Mouse (Mus musculus) kidney, adult 2 months (tissue): ENCODE results near the gene Hrasls. TPM values are rescaled to one million over a fixed set of nuclear protein-coding genes. Genes with fewer than 3 reads are reported as not detected.

Source experiments
- DNase-seq: peaks from one replicate; pipeline ENCODE4 v3.0.0; 2021
- H3K27ac ChIP-seq: fragments of 200-500 bp; 2 replicates; pipeline ENCODE4 v1.5.1; 2012; ENCODE audit warnings: low read depth, low read length, control low read depth, inconsistent platforms; ENCODE audit not compliant: insufficient read depth
- H3K27me3 ChIP-seq: fragments of 200-500 bp; replicated peaks from 2 replicates; pipeline ENCODE4 v1.6.1; 2012; ENCODE audit warnings: mild to moderate bottlenecking, moderate library complexity, low read length, inconsistent platforms; ENCODE audit not compliant: control insufficient read depth, insufficient read depth
- H3K36me3 ChIP-seq: fragments of 200-500 bp; 2 replicates; pipeline ENCODE4 v1.6.1; 2012; ENCODE audit warnings: mild to moderate bottlenecking, moderate library complexity, low read length, inconsistent platforms; ENCODE audit not compliant: control insufficient read depth, insufficient read depth
- H3K4me1 ChIP-seq: fragments of 200-500 bp; 2 replicates; pipeline ENCODE4 v1.6.1; 2011; ENCODE audit warnings: low read length; ENCODE audit not compliant: control insufficient read depth, insufficient read depth
- H3K4me3 ChIP-seq: fragments of 200-500 bp; 2 replicates; pipeline ENCODE4 v1.5.1; 2011; ENCODE audit warnings: mild to moderate bottlenecking, low read depth, low read length, control low read depth; ENCODE audit not compliant: insufficient read depth
- CTCF ChIP-seq: fragments of 200-500 bp; conservative IDR thresholded peaks from 2 replicates; pipeline ENCODE4 v1.5.1; 2011; ENCODE audit warnings: low read depth, mild to moderate bottlenecking, control low read depth, low read length, moderate library complexity, mixed read lengths; ENCODE audit not compliant: insufficient read depth, insufficient read length
- POLR2A ChIP-seq: fragments of 200-500 bp; IDR thresholded peaks from one replicate; pipeline ENCODE4 v1.6.1; 2011; ENCODE audit warnings: low read depth, low read length, control low read depth
- WGBS: fragments of 180-500 bp; shearing (Covaris S2); methylation state at CpG from one replicate; pipeline ENCODE4 v1.1.7; 2018; 5-methylcytosine and 5-hydroxymethylcytosine counted together
- polyA plus RNA-seq: library from polyadenylated mRNA; depleted of rRNA; stranded (reverse); fragments of >200 nt; gene quantifications from 2 replicates; pipeline ENCODE4 v1.2.3, GENCODE M21; 2012; rRNA removed

The Hrasls gene
- 2.2 and 2.9 TPM in 2 replicates for polyA plus RNA-seq

DNA sequence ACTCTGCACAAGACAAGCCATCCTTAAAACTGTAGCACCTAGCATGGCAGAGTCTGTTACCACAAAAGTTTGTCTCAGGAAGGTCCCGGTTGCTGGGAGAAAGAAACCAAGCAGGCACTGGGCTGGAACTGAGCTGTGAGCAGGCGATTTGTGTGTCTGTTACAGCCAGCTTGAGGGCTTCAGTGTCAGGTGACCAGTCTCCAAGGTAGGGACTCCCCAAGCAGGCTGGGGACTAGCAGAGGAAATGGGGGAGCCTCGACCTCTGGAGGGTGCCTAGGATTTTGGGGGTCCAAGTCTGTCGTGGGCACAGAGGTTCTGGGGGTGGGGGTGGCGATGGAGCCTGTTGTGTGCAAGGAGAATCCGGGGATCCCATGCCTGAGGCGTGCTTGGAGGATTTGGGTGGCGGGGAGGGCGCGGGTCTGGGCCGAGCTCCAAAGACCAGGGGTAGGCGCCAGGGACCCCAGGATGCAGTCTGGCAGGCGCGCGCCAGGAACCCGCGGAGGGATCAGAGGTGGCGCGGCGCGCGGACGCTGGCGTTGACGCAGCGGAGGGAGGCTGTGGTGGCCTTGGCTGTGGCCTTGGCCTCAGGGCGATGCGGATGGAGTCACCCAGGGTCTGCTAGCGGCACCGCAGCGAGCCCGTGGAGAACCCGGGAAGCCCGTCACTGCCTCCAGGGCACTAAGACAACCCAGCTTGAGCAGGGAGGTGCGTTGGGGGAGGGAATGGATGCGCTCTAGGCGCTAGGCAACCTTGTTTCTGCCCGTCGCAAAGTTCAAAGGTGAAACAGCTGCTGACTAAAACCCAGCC lies at the start of gene Hrasls:
Gene Hrasls (plus strand): TSS at position 91 of the 807 bp plus-strand sequence.
- H3K4me1 ChIP-seq: no peaks in the 10 kb centered on the region; the same call in 1 of the 2 replicates
- H3K27ac ChIP-seq: no peak within 1 kb of the TSS
- peak; percentile 67 for DNase-seq
- peak within 1 kb of the TSS; percentile 19; the same call in 1 of the 2 replicates for H3K4me3 ChIP-seq
- TF ChIP-seq CTCF: no peak
- no peak for TF ChIP-seq POLR2A
- H3K36me3 ChIP-seq: no peaks in the 10 kb centered on the region
- no peaks in the 10 kb centered on the region for H3K27me3 ChIP-seq
- WGBS: 2% methylated on average over 39 of the region's 39 CpGs

GRCm38 (mm10) chr16:29162271-29162670 lies 47.2 kb upstream of the Hrasls start:
- no peak for DNase-seq
- Histone ChIP-seq H3K4me3 (no peak overlapping the region), H3K27me3 (no peaks in the 10 kb centered on the region; the same call in 1 of the 2 replicates), H3K4me1 (no peaks in the 10 kb centered on the region), H3K36me3 (no peaks in the 10 kb centered on the region), H3K27ac (no peak overlapping the region)
- TF ChIP-seq POLR2A: no peak
- TF ChIP-seq CTCF: no peak
- WGBS: 60% methylated on average over 4 of the region's 4 CpGs

- no peak overlapping the region for H3K4me3 ChIP-seq
- 60% methylated on average over 4 of the region's 4 CpGs for WGBS
- H3K27ac ChIP-seq: no peak overlapping the region
- H3K27me3 ChIP-seq: no peaks in the 10 kb centered on the region
- no peaks in the 10 kb centered on the region for H3K4me1 ChIP-seq
- peak; percentile 18 for DNase-seq
- H3K36me3 ChIP-seq: no peaks in the 10 kb centered on the region
- TF ChIP-seq CTCF (no peak), POLR2A (no peak)
Observed at GRCm38 (mm10) chr16:29167051-29167450, 42.4 kb upstream of the Hrasls start.

DNA sequence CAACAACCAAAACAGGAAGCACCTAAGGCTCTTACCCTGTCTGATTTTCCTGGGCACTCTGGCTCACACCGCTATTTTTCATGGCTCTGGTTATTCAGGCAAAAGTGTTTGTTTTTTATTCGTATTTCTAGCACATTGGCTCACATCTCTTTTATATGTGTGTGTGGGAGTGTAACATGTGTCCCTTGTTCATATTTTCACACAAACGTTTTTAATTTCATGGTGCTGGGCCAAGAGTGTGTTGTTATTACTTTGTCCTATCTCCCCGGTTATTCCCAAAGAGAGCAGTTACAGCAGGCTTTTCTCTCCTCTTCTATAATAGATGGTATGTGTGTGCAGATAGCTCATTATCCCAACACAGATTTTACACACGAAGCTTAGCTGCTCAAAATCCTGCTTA lies 37.8 kb upstream of the Hrasls start:
- DNase-seq: no peak
- H3K27me3 ChIP-seq: no peaks in the 10 kb centered on the region
- no peak overlapping the region for H3K27ac ChIP-seq
- no peaks in the 10 kb centered on the region for H3K4me1 ChIP-seq
- H3K36me3 ChIP-seq: no peaks in the 10 kb centered on the region
- H3K4me3 ChIP-seq: no peak overlapping the region
- TF ChIP-seq POLR2A: no peak
- no peak for TF ChIP-seq CTCF
- 74% methylated on average over 5 of the region's 5 CpGs for WGBS

GRCm38 (mm10) chr16:29173201-29173600 lies 36.3 kb upstream of the Hrasls start:
- Histone ChIP-seq H3K4me3 (no peak overlapping the region), H3K27me3 (no peaks in the 10 kb centered on the region), H3K4me1 (no peaks in the 10 kb centered on the region), H3K27ac (no peak overlapping the region), H3K36me3 (no peaks in the 10 kb centered on the region)
- DNase-seq: no peak
- WGBS: 91% methylated on average over 2 of the region's 2 CpGs
- TF ChIP-seq CTCF (no peak), POLR2A (no peak)

- Histone ChIP-seq H3K27me3 (no peaks in the 10 kb centered on the region), H3K4me3 (no peak overlapping the region), H3K36me3 (no peaks in the 10 kb centered on the region), H3K27ac (no peak overlapping the region), H3K4me1 (no peaks in the 10 kb centered on the region)
- TF ChIP-seq CTCF (no peak), POLR2A (no peak)
- DNase-seq: no peak
- 59% methylated on average over 6 of the region's 6 CpGs for WGBS
Observed at GRCm38 (mm10) chr16:29174831-29175350, 34.6 kb upstream of the Hrasls start.

DNA sequence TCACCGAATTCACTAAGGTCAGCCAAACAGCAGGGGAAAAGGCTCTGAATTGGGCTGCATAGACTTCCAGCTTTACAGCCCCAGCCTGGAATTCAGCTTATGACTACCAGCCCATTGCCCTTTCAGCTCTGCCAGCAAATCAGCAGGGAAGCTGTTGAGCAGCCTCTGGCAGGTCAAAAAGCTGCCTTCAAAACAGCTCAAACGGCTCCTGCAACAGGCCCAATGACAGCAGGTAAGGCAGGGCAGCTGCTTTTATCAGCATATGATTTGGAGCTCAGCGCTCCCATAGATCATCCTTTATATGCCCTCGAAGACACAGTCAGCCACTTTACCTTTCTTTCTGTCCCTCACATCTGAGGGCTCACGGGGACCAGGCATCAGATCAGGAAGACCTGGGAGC lies 16.6 kb upstream of the Hrasls start:
- Histone ChIP-seq H3K27ac (no peak overlapping the region), H3K4me1 (no peaks in the 10 kb centered on the region), H3K36me3 (no peaks in the 10 kb centered on the region), H3K4me3 (no peak overlapping the region), H3K27me3 (no peaks in the 10 kb centered on the region)
- 47% methylated on average over 5 of the region's 5 CpGs for WGBS
- no peak for DNase-seq
- TF ChIP-seq POLR2A (no peak), CTCF (no peak)
